Mouse (Mus musculus) liver, embryonic 15.5 days (tissue): ENCODE measurements at regions not wholly inside any gene's neighbourhood (a gene's known extent, or its start where the extent isn't known, plus 50 kb on each side); places are given as distances from the start of the nearest gene placed in this dataset.

ENCODE experiments used
- ATAC-seq: fragments of 200-750 bp; cut with Nextera tagmentation; 2 replicates; pipeline ENCODE4 v1.8.0; 2017; ENCODE audit warnings: moderate number of reproducible peaks, mild to moderate bottlenecking, moderate library complexity; ENCODE audit not compliant: insufficient read depth
- H3K27ac ChIP-seq: fragments of 300-500 bp; sonication (generic); replicated peaks from 2 replicates; pipeline ENCODE4 v1.5.1; 2015; ENCODE audit warnings: mild to moderate bottlenecking, inconsistent platforms
- H3K27me3 ChIP-seq: fragments of 300-500 bp; sonication (generic); 2 replicates; pipeline ENCODE4 v1.6.1; 2015; ENCODE audit warnings: mild to moderate bottlenecking, inconsistent platforms
- H3K36me3 ChIP-seq: fragments of 300-500 bp; sonication (generic); replicated peaks from 2 replicates; pipeline ENCODE4 v1.6.1; 2015; ENCODE audit warnings: moderate library complexity, mild to moderate bottlenecking, inconsistent platforms
- H3K4me1 ChIP-seq: fragments of 300-500 bp; sonication (generic); replicated peaks from 2 replicates; pipeline ENCODE4 v1.6.1; 2015; ENCODE audit warnings: inconsistent platforms
- H3K4me2 ChIP-seq: fragments of 300-500 bp; sonication (generic); 2 replicates; pipeline ENCODE4 v1.6.1; 2015; ENCODE audit warnings: moderate library complexity, mild to moderate bottlenecking, inconsistent platforms
- H3K4me3 ChIP-seq: fragments of 300-500 bp; sonication (generic); replicated peaks from 2 replicates; pipeline ENCODE4 v1.5.1; 2015; ENCODE audit warnings: mild to moderate bottlenecking, inconsistent platforms
- H3K9ac ChIP-seq: fragments of 300-500 bp; sonication (generic); 2 replicates; pipeline ENCODE4 v1.6.1; 2015; ENCODE audit warnings: moderate library complexity, mild to moderate bottlenecking, inconsistent platforms
- H3K9me3 ChIP-seq: fragments of 300-500 bp; sonication (generic); replicated peaks from 2 replicates; pipeline ENCODE4 v1.6.1; 2016; ENCODE audit warnings: inconsistent platforms
- WGBS: fragments of 180-500 bp; shearing (Covaris S2); methylation state at CpG from one replicate; pipeline ENCODE4 v1.1.7; 2015; ENCODE audit warnings: mixed read lengths; ENCODE audit not compliant: insufficient replicate concordance; 5-methylcytosine and 5-hydroxymethylcytosine counted together

- Histone ChIP-seq H3K4me1 (no peaks in the 10 kb centered on the region), H3K9me3 (no peaks in the 10 kb centered on the region), H3K9ac (no peak overlapping the region), H3K4me3 (no peak overlapping the region), H3K27ac (no peak overlapping the region), H3K36me3 (no peaks in the 10 kb centered on the region), H3K4me2 (no peak overlapping the region), H3K27me3 (no peaks in the 10 kb centered on the region)
- WGBS, result 43% methylated on average over 13 of the region's 13 CpGs
- no peak for ATAC-seq
Observed at GRCm38 (mm10) chr14:99590854-99591470, 292.5 kb downstream of the Klf5 start.

DNA sequence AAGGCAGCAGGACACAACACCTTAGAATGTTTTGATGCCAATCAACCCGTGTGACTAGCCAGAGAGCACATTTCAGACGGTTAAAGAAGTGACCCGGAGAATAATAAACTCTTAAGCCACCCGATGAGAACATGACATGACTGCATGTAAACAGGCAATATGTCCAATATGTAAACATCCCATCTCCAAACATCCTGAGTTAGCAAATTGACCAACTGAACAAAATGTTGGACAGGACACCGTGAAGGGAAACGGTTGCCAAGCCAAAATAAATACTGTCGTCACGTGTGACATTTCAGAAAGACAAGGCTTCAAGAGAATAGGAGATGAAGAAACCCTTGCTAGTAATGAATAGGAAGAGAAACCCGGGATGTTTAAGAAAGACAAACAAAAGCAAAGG is 294.4 kb downstream of the Klf5 start:
- Histone ChIP-seq H3K36me3 (no peaks in the 10 kb centered on the region), H3K9ac (no peak overlapping the region), H3K4me2 (no peak overlapping the region), H3K9me3 (no peaks in the 10 kb centered on the region), H3K4me1 (no peaks in the 10 kb centered on the region), H3K27me3 (no peaks in the 10 kb centered on the region), H3K27ac (no peak overlapping the region), H3K4me3 (no peak overlapping the region)
- no peak for ATAC-seq
- WGBS, result 63% methylated on average over 9 of the region's 9 CpGs

DNA sequence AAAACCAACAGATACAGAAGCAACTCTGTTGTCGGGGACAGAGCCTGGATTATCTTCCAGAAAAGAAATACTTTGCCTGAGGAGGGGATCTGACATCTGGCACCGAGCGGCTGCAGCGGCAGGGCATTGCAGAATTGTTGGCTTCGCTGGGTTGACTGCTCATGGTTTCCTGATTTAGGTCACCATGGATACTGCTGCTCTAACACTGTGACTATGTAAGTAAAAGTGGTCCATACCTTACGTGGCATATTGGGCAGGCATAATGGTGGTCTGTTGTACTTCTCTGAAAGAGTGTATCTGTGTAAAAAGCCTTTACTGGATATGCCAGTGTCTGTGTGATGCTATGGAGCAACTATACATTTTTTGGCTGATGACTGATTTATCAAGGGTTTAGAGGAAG is 295.4 kb downstream of the Klf5 start:
- H3K27ac ChIP-seq, result no peak overlapping the region
- no peaks in the 10 kb centered on the region for H3K27me3 ChIP-seq
- WGBS, result 68% methylated on average over 6 of the region's 6 CpGs
- H3K9ac ChIP-seq, result no peak overlapping the region
- H3K9me3 ChIP-seq, result no peaks in the 10 kb centered on the region
- no peaks in the 10 kb centered on the region for H3K4me1 ChIP-seq
- no peak overlapping the region for H3K4me3 ChIP-seq
- no peak for ATAC-seq
- H3K4me2 ChIP-seq, result no peak overlapping the region
- no peaks in the 10 kb centered on the region for H3K36me3 ChIP-seq

DNA sequence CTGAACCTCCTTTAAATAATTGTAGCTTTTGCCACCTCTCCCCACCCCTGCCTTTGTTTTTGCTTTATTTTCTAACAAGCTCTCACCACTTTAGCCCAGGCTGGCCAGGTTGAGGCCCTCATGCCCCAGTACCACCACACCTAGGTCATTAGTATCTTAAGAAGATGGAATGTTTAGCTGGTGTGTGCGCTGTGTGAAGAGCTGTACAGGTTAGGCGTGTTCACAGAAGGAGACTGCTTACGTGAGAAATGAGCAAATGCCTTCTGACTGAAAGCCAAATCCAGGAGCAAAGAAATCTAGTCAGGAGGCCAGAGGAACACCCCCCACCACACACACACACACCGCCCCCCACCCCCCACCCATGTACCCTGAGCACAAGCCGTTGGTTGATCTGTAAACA is 303.4 kb downstream of the Klf5 start:
- no peak for ATAC-seq
- WGBS, result 59% methylated on average over 5 of the region's 5 CpGs
- no peak overlapping the region for H3K27ac ChIP-seq
- no peaks in the 10 kb centered on the region for H3K4me1 ChIP-seq
- no peak overlapping the region for H3K9ac ChIP-seq
- no peaks in the 10 kb centered on the region for H3K27me3 ChIP-seq
- H3K4me2 ChIP-seq, result no peak overlapping the region
- H3K9me3 ChIP-seq, result no peaks in the 10 kb centered on the region
- H3K36me3 ChIP-seq, result no peaks in the 10 kb centered on the region
- H3K4me3 ChIP-seq, result no peak overlapping the region

GRCm38 (mm10) chr14:99603257-99603656 is 304.8 kb downstream of the Klf5 start:
- Histone ChIP-seq H3K4me3 (no peak overlapping the region), H3K27ac (no peak overlapping the region), H3K9ac (no peak overlapping the region), H3K36me3 (no peaks in the 10 kb centered on the region), H3K4me1 (no peaks in the 10 kb centered on the region), H3K9me3 (no peaks in the 10 kb centered on the region), H3K4me2 (no peak overlapping the region), H3K27me3 (no peaks in the 10 kb centered on the region)
- ATAC-seq, result no peak
- 49% methylated on average over 2 of the region's 2 CpGs for WGBS

GRCm38 (mm10) chr14:99605351-99606100 is 307.0 kb downstream of the Klf5 start:
- Histone ChIP-seq H3K9ac (no peak overlapping the region), H3K9me3 (no peaks in the 10 kb centered on the region), H3K4me1 (no peaks in the 10 kb centered on the region), H3K36me3 (no peaks in the 10 kb centered on the region), H3K4me2 (no peak overlapping the region), H3K27ac (no peak overlapping the region), H3K27me3 (no peaks in the 10 kb centered on the region), H3K4me3 (no peak overlapping the region)
- 53% methylated on average over 6 of the region's 6 CpGs for WGBS
- no peak for ATAC-seq

- no peaks in the 10 kb centered on the region for H3K9me3 ChIP-seq
- no peak overlapping the region for H3K4me2 ChIP-seq
- H3K27me3 ChIP-seq, result no peaks in the 10 kb centered on the region
- no peaks in the 10 kb centered on the region for H3K4me1 ChIP-seq
- 83% methylated on average over 2 of the region's 2 CpGs for WGBS
- no peak overlapping the region for H3K9ac ChIP-seq
- no peak for ATAC-seq
- no peak overlapping the region for H3K4me3 ChIP-seq
- no peaks in the 10 kb centered on the region for H3K36me3 ChIP-seq
- H3K27ac ChIP-seq, result no peak overlapping the region
Observed at GRCm38 (mm10) chr14:99609003-99609402, 310.5 kb downstream of the Klf5 start.

DNA sequence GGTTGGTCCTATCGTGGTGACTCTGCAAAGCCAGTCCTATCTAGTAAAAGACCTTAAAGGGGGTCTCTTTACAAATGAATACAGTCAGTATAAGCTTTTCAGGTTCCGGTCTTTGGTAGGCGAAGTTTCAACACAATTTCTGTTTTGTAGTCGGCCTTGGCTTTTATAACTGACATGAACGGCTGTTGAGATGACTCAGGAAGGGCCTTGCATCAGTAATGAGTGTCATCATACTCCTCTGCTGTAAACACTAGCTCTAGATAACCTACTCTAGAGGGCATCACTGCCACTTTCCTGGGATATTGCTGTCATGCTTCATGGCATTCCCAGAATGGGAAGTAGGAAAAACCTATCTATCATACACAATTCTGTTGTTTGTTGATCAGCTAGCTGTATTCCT is 312.9 kb downstream of the Klf5 start:
- no peak overlapping the region for H3K9ac ChIP-seq
- H3K27me3 ChIP-seq, result no peaks in the 10 kb centered on the region
- H3K36me3 ChIP-seq, result no peaks in the 10 kb centered on the region
- no peak overlapping the region for H3K27ac ChIP-seq
- no peak overlapping the region for H3K4me3 ChIP-seq
- H3K9me3 ChIP-seq, result no peaks in the 10 kb centered on the region
- H3K4me1 ChIP-seq, result no peaks in the 10 kb centered on the region
- H3K4me2 ChIP-seq, result no peak overlapping the region
- 74% methylated on average over 5 of the region's 5 CpGs for WGBS
- no peak for ATAC-seq

DNA sequence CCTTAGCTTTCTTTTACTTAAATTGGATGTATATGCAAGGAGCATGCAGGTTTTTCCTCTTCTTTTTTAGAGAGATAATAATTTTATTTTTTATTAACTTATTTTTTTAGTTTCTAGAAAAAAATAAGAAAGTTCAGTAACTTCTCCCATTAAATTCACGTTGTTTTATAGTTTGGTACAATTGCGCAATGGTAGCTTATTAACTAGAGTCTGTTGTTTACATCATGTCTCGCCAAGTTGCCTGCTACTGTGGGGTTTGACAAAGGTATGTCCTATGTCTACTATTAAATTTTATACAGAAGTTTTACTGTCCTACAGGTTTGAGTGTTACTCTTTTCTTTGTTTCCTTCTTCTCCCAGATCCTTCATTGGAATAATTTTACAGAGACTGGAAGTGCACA is 313.6 kb downstream of the Klf5 start:
- no peak for ATAC-seq
- Histone ChIP-seq H3K9ac (no peak overlapping the region), H3K36me3 (no peaks in the 10 kb centered on the region), H3K27ac (no peak overlapping the region), H3K4me2 (no peak overlapping the region), H3K9me3 (no peaks in the 10 kb centered on the region), H3K27me3 (no peaks in the 10 kb centered on the region), H3K4me1 (no peaks in the 10 kb centered on the region), H3K4me3 (no peak overlapping the region)
- 67% methylated on average over 3 of the region's 3 CpGs for WGBS

DNA sequence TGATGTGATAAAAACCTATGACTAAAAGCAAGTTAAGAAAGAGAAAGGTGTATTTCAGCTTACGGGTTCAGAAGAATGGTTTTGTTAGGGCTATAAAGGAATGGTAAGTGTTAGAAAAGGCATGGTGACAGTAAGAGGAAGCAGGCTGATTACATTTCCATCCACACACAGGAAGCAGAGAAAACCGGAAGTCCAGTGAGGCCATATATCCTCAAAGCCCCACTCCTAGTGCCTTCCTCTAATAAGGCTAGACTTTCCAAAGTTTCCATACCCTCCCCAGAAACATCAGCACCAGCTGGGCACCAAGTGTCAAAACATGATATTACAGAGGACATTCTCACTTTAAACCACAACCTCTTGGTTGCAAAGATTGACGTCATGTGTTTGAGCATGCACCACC is 316.3 kb downstream of the Klf5 start:
- Histone ChIP-seq H3K36me3 (no peaks in the 10 kb centered on the region), H3K4me1 (no peaks in the 10 kb centered on the region), H3K4me3 (no peak overlapping the region), H3K4me2 (no peak overlapping the region), H3K9ac (no peak overlapping the region), H3K9me3 (no peaks in the 10 kb centered on the region), H3K27me3 (no peaks in the 10 kb centered on the region), H3K27ac (no peak overlapping the region)
- ATAC-seq, result no peak
- WGBS, result 42% methylated on average over 3 of the region's 3 CpGs

DNA sequence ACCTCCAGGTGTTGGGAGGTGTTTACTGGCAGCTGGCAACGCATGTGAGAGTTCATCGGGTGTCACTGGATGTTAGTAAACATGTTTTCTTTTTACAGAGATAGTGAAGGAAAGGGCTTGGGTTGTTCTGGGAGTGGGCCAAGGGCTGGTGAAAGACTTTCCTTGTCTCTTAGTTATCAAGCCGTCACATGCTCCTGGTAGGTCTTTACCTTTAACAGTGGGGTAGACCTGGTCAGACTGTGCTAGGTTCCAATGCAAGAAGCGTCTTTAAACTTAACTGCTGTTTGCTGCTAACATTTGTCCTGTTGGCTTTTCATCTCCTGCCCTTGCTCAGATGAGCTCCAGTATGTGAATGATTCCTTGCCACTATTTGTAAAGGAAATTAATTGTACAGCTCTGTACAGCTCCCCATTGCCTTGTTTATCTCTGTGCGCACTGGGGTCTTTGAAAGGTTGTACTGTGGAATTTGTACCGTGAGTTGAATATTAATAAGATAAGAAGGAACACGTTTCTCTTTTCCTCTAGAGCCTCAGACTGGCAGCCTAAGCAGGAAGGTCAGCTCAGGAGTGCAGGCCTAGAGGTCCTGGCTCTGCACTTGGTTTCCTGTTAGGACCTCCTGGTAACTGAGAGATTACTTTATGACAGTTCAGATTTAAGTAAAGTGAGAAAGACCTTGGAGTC is 318.3 kb downstream of the Klf5 start:
- Histone ChIP-seq H3K27ac (no peak overlapping the region), H3K27me3 (no peaks in the 10 kb centered on the region), H3K9ac (no peak overlapping the region), H3K9me3 (no peaks in the 10 kb centered on the region), H3K36me3 (no peaks in the 10 kb centered on the region), H3K4me2 (no peak overlapping the region), H3K4me1 (no peaks in the 10 kb centered on the region), H3K4me3 (no peak overlapping the region)
- no peak for ATAC-seq
- WGBS, result 29% methylated on average over 7 of the region's 7 CpGs
